Mouse (Mus musculus) forebrain, embryonic 11.5 days (tissue): ENCODE results near the gene Olfr665. TPM values are rescaled to one million over a fixed set of nuclear protein-coding genes. Genes with fewer than 3 reads are reported as not detected.

ENCODE experiments used
- ATAC-seq: fragments of 200-750 bp; cut with Nextera tagmentation; replicated peaks from 2 replicates; pipeline ENCODE4 v1.8.0; 2017; ENCODE audit warnings: moderate TSS enrichment; ENCODE audit not compliant: low FRiP score
- DNase-seq: peaks from one replicate; pipeline ENCODE4 v3.0.0-alpha.2; 2017; ENCODE audit warnings: low spot score
- H3K27ac ChIP-seq: fragments of 300-500 bp; sonication (generic); 2 replicates; pipeline ENCODE4 v1.5.1; 2014; ENCODE audit warnings: low read depth, low read length
- H3K27me3 ChIP-seq: fragments of 300-500 bp; sonication (generic); 2 replicates; pipeline ENCODE4 v1.6.1; 2014; ENCODE audit warnings: mild to moderate bottlenecking, low read length, mixed read lengths; ENCODE audit not compliant: control insufficient read depth, insufficient read depth
- H3K36me3 ChIP-seq: fragments of 300-500 bp; sonication (generic); 2 replicates; pipeline ENCODE4 v1.6.1; 2014; ENCODE audit warnings: mild to moderate bottlenecking, low read length, moderate library complexity, mixed read lengths; ENCODE audit not compliant: control insufficient read depth, insufficient read depth
- H3K4me1 ChIP-seq: fragments of 300-500 bp; sonication (generic); replicated peaks from 2 replicates; pipeline ENCODE4 v1.6.1; 2014; ENCODE audit warnings: low read length, mixed read lengths; ENCODE audit not compliant: control insufficient read depth, insufficient read depth
- H3K4me2 ChIP-seq: fragments of 300-500 bp; sonication (generic); 2 replicates; pipeline ENCODE4 v1.6.1; 2014; ENCODE audit warnings: low read depth, mild to moderate bottlenecking, low read length, moderate library complexity, mixed read lengths; ENCODE audit not compliant: severe bottlenecking
- H3K4me3 ChIP-seq: fragments of 300-500 bp; sonication (generic); 2 replicates; pipeline ENCODE4 v1.5.1; 2014; ENCODE audit warnings: low read depth, low read length
- H3K9ac ChIP-seq: fragments of 300-500 bp; sonication (generic); 2 replicates; pipeline ENCODE4 v1.6.1; 2014; ENCODE audit warnings: low read length
- H3K9me3 ChIP-seq: fragments of 300-500 bp; sonication (generic); 2 replicates; pipeline ENCODE4 v1.6.1; 2016; ENCODE audit warnings: low read length, mixed read lengths; ENCODE audit not compliant: control insufficient read depth
- WGBS: fragments of 180-500 bp; shearing (Covaris S2); extraction: QIAGEN DNeasy Blood & Tissue Kit; methylation state at CpG from one replicate; pipeline ENCODE4 v1.1.7; 2014; 5-methylcytosine and 5-hydroxymethylcytosine counted together
- polyA plus RNA-seq: library from polyadenylated mRNA; unstranded; fragments of >200 nt; fragmentation: Nextera tagmentation; extraction: Ambion mirVana; gene quantifications from 2 replicates; pipeline ENCODE4 v1.2.1, GENCODE M21; 2014

Olfr665 gene
- polyA plus RNA-seq, 1 experiment from 2014 or later = not detected

DNA sequence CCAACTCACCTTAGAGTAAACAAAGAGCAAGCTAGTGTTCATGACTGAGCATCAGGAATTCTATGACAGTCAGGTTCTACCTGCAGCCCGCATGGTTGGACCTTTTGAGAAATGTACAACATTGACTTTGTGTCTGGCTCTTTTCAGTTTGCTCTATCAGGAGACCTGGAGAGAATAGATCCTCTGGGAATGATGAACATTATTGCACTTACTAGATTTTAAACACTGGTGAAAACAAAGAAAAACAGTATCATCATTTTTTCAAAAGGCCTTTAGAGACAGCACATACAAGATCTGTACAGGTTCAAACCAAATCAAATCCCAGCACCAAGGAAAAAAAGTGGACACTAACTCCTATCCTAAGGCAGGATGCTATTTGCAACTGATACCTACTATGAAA is 43.6 kb downstream of the Olfr665 start, which contains the start of gene Olfr667:
Olfr667 (minus strand) TSS at position 101 of the 400 bp plus-strand sequence.
- ATAC-seq (no peak), DNase-seq (no peak)
- Histone ChIP-seq H3K27me3 (no peaks in the 10 kb centered on the region), H3K4me1 (no peaks in the 10 kb centered on the region), H3K4me3 (no peak within 1 kb of the TSS), H3K36me3 (no peaks in the 10 kb centered on the region), H3K9me3 (no peaks in the 10 kb centered on the region), H3K4me2 (no peak within 1 kb of the TSS), H3K9ac (no peak within 1 kb of the TSS), H3K27ac (no peak within 1 kb of the TSS)
- WGBS = 86% methylated on average over 1 of the region's 1 CpGs

DNA sequence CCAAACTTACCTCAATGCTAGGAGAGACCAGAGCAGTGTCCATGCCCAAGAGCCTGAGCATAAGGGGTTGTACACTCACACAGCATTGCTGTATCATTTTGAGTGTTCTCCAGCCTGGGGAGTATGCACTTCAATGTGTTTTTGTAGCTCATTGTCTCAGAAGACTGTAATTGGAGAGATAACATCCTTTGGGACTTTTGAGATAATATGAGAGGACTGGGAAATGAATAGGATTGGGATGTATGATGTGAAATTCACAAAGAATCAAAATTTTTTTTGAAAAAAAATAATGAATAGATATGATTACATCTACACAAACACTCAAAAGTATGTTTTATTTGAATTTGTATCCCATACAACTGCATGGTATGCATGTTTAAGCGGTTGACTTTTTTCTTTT is 50.1 kb downstream of the Olfr665 start, which contains the start of gene Olfr668:
Olfr668 (minus strand) TSS at position 101 of the 400 bp plus-strand sequence.
- Histone ChIP-seq H3K9ac (no peak within 1 kb of the TSS), H3K9me3 (no peaks in the 10 kb centered on the region), H3K27me3 (no peaks in the 10 kb centered on the region), H3K4me1 (no peaks in the 10 kb centered on the region), H3K36me3 (no peaks in the 10 kb centered on the region), H3K4me3 (no peak within 1 kb of the TSS), H3K4me2 (no peak within 1 kb of the TSS), H3K27ac (no peak within 1 kb of the TSS)
- no peak for ATAC-seq
- 81% methylated on average over 1 of the region's 1 CpGs for WGBS
- DNase-seq = no peak

Other genes with a start within 250 kb of the Olfr665 start
- gene Olfr658, start 230.7 kb upstream of the Olfr665 start, polyA plus RNA-seq = not detected in 2 replicates
- not detected in 2 replicates for gene Olfr659, start 211.3 kb upstream of the Olfr665 start, polyA plus RNA-seq
- not detected in 2 replicates for gene Olfr661, start 191.5 kb upstream of the Olfr665 start, polyA plus RNA-seq
- gene Usp17le, start 100.6 kb upstream of the Olfr665 start, polyA plus RNA-seq = not detected in 2 replicates
- gene Usp17lb, start 35.4 kb upstream of the Olfr665 start, polyA plus RNA-seq = not detected in 2 replicates
- gene Usp17la, start 21.0 kb upstream of the Olfr665 start, polyA plus RNA-seq = not detected in 2 replicates
- not detected in 2 replicates for gene Olfr666, start 17.9 kb downstream of the Olfr665 start, polyA plus RNA-seq
- not detected in 2 replicates for gene Olfr667, start 43.5 kb downstream of the Olfr665 start, polyA plus RNA-seq
- not detected in 2 replicates for gene Olfr668, start 50.0 kb downstream of the Olfr665 start, polyA plus RNA-seq
- gene Olfr669, start 56.2 kb downstream of the Olfr665 start, polyA plus RNA-seq = not detected in 2 replicates
- gene Olfr670, start 84.6 kb downstream of the Olfr665 start, polyA plus RNA-seq = not detected in 2 replicates
- not detected in 2 replicates for gene Olfr671, start 101.1 kb downstream of the Olfr665 start, polyA plus RNA-seq
- not detected in 2 replicates for gene Olfr672, start 124.0 kb downstream of the Olfr665 start, polyA plus RNA-seq
- gene Olfr675, start 150.4 kb downstream of the Olfr665 start, polyA plus RNA-seq = not detected in 2 replicates
- gene Olfr676, start 154.7 kb downstream of the Olfr665 start, polyA plus RNA-seq = not detected in 2 replicates
- gene Olfr677, start 173.3 kb downstream of the Olfr665 start, polyA plus RNA-seq = not detected in 2 replicates
- not detected in 2 replicates for gene Olfr678, start 186.4 kb downstream of the Olfr665 start, polyA plus RNA-seq
- gene Olfr679, start 203.2 kb downstream of the Olfr665 start, polyA plus RNA-seq = not detected in 2 replicates
- gene Olfr680-ps1, start 214.8 kb downstream of the Olfr665 start, polyA plus RNA-seq = not detected in 2 replicates
- not detected in 2 replicates for gene Olfr681, start 238.8 kb downstream of the Olfr665 start, polyA plus RNA-seq